Mouse (Mus musculus) megakaryocyte, adult 5-6 weeks (primary cell): Measurements from ENCODE around the gene Kif5c. TPM values are rescaled to one million over a fixed set of nuclear protein-coding genes. Genes with fewer than 3 reads are reported as not detected.

Source experiments
- ATAC-seq: 2 replicates; pipeline ENCODE4 v1.8.0; 2016; ENCODE audit warnings: mild to moderate bottlenecking, inconsistent platforms; ENCODE audit not compliant: poor library complexity, severe bottlenecking
- total RNA-seq, 2 experiments: library from RNA; stranded (forward) in 1 of 2; stranded (reverse) in 1 of 2; fragments of 153-499, 151-499 nt in 1 of 2; fragments of 221-1000, 200-1000 nt in 1 of 2; gene quantifications; 2 replicates each; pipeline versions ENCODE4 v1.2.3 to v1.2.4; 2015 to 2017

Kif5c gene
- total RNA-seq, 2 experiments from 2014 or later, result 0.13 to 0.15 TPM

DNA sequence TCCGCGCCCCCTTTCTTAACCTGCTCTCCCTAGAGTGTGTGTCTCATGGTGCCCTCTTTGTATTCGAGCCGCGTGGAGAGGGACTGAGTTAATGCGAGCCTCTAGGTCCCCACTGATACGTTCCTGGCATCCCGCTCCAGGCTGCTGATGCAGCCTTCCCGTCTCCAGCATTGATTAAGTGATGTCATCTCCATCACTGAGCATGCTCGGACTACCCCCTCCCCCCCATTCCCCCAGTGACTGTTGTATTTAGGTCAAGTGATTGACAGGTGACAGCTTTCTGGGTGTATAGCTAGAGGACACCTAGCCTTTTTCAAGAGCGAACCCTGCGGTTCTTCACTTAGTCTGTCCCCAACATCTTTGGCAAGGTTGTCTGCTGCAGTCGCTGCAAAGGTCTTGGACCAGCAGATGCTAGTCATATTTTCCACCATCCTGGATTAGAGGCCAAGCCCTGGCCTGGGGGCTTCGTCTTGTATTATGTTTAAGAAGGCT lies 1.6 kb downstream of the Kif5c start:
- ATAC-seq, result no peak

DNA sequence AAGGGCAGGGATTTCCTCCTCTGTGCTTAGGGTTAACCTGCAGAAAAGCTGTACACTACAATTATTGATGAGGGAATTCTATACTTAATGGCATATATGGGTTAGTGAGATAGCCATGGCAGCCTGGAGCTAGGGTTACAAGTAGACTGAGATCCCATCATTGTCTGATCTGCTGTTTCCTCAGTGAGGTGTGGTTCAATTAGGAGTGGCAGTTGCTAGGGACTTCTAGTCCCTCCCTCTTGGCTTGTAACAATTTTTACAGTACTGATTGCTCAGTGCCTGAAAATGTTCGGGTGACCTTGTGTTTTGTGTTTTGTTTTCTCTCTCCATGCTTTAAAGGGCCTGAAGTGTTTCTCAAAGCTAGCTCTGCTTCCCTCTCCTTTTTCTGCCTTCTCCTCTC lies 2.1 kb downstream of the Kif5c start:
- no peak for ATAC-seq

DNA sequence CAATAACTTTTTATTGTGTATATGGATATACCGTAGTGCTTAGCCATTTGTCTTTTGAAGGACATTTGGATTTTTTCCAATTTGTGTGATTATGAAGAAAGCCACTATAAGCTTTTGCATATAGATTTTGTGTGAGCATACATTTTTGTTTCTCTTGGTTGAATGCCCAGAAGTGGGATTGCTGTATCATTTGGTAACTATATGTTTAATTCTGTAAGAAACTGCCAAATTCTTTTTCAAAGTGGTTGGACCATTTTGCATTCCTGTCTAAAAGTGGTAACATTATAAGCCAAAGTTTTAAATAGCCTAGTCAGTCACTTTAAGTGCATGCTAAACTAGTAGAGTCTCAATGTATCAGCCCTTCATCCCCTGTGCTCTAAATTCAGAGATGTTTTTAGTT lies 6.5 kb downstream of the Kif5c start:
- ATAC-seq, result no peak

DNA sequence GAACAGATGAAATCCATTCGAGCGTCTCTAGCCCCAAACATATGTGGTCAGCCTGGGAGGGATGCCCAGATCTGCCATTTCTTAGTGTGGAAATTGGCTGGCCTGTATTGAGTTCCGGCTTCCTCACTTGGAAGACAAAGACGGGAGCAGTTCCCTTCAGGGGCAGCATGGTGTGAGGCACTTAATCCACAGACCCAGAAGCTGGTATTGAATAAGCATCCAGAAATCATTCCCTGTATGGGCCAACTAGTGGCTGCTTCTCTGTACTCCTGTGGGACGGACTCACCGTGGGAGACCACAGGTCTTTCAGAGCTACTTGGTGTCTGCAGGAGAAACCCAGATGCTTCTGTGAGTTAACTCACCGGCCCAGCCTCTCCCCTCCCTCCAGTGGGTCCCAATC lies 8.5 kb downstream of the Kif5c start:
- no peak for ATAC-seq

DNA sequence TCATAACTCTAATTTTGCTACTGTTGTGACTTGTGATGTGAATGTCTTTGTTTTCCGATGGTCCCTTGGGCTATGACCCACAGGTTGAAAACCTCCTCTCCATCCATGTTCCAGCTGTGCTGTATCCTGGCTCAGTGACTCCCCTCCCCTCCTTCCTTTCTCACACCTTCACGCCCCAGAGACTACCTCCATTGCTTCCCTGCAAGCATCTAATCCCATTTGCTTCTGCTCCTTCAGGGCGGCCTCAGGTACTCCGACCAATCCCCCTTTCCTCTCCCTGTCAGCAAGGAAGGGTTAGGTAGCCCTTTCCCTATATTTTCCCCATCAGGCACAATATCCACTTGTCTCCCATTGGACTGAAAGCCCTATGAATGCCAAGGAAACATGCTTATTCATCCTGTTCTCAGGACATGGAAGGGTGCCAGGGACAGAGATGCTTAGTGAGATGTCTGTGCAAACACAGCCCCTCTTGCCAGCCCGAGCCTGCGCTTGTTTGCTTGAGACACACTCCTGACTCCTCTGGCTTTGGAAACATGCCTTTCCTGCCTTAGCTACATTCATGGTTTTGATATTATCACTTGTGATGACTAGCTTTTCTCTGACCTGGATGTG lies 9.1 kb downstream of the Kif5c start:
- no peak for ATAC-seq

DNA sequence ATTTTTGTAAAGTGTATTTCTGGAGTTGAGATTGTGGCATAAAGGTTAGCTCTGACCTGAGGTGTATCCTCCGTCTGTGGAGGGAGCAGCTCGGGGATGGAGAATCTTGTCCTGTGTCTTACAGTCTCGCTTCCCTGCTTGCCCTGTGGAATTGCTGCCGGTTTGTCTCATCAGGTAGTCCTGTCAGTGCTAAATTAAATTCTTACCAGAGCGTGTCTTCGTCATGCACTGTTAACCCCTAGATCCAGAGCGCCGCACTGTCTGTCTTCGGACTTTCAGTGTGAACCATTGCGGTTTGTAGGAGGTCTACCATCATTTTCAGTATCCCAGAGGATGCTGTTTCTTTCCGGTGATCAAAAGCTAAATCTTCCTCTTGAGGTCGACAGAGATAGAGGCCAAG lies 10.1 kb downstream of the Kif5c start:
- no peak for ATAC-seq

DNA sequence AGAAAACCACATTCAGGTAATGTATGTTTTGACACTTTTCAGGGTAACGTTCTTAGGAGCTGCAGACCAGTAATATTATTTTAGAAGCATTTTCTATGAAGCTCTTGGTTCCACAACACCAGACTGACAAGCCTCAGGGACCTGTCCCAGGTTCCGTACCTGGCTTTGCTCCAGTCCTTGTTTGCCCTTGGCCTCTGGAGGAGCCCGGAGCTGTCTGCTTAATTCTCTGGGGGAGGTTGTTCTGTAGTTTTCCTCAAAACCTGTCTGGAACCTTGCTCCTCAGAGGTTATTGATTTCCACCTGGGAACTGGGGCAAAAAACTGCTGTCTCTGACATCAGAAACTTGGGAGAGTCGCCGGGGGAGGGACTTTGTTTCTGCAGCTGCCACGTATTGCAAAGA lies 11.5 kb downstream of the Kif5c start:
- ATAC-seq, result no peak

DNA sequence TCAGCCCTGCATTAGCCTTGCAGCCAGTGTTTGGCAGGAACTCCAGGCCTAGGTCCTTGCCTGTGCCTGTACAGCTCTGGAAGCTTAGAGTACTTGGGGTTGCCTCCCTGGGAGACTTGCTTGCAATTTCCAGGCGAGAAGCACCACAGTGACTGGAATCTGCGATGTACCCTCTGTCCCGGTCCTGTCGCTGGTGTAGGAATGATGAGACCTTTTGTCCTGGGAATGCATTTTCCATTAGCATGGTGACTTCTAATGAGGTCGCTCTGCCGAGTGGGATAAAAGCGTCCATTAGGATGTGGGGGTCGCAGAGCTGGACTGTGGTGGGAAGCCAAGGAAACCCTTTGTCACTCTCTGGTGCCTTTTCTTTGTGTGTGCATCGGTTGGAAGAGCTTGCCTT lies 14.1 kb downstream of the Kif5c start:
- no peak for ATAC-seq

DNA sequence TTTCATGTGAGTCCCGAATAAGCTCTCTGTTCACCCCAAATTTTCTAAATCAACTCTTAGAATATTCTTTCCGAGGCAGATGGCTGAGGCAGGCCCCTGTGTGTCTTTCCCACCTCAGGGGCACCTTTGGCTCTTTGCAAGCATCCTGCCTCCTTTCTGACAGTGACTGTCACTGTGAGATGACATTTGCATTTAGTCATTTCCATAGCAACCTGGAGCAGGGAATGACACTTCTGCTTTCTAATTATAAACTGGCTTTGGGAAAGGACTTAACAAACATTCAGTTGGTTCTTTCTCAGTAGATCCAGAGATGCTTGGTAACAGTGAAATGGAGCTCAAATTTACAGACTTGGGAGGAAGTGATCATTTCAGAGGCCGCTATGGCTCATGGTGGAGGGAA lies 23.7 kb downstream of the Kif5c start:
- ATAC-seq, result no peak

DNA sequence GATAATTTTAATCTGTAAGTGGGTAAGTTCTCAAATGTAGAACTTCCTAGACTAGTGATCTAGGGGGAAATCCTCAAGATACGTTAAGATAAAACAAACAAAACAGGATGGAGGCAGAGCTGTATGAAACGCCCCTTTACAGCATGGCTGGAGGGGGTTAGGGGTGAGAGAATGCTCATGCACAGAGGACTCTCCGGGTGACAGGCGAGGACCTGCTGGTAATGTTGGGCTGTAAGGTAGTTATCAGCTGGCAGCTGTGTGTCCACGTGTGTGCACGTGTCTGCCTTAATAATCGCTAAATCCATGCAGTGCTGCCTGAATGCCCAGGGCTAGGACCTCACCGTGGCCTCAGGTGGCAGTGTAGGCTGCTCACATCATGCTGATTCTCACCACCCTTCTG lies 24.7 kb downstream of the Kif5c start:
- ATAC-seq, result no peak

DNA sequence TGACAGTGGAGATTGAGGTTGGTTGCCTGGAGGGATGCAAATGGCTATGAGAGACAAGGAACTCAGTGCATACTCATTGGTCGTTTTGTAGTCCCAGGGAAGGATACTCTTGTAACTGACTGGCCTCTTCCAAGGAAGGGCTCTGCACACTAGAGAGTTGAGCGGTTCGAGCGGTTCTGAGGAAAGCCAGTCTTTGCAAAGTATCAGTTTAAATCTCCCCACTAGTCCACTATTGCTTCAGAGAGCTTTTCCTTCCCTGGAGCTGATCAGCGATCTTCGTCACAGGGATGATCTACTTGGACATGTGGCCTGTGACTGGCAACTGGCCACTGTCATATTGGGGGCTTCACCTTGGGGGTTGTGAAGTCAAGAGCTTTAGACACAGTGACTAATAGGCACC lies 28.5 kb downstream of the Kif5c start:
- ATAC-seq, result no peak

DNA sequence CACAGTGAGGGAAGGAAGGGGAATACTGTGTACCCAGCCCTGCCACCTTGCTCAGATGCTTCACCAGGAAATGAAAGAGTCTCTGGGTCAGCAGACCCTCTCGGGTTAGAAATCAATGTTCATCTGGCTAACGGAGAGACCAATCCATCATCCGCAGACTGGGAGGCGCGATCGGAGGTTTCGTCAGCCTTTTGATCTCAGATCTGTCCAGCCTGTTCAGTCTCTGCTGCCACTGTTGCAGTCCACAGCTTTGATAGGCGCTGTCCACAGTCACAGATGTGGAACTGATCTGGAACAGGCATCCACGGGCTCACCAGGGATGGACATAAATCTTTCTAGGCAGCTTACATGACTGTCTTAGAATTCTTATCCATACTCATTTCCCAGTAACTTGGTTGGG lies 29.2 kb downstream of the Kif5c start:
- no peak for ATAC-seq

DNA sequence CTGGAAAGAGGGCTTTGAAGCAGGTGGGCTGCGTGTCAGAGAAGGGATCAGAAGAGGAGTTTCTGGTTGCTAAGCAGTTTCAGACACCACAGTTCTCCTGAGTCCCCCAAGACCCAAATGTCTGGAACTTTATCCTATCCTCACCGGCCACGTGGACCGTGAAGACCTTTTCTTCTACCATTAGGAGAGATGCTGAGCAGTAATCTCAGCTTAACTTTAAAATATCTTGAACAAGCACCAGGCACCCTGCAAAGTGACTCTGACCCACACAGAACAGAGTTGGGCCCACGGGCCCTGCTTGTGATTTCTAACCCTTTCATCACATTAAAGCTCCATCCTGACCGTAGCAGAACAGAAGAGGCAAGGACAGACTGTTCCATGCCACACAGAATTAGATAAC lies 29.7 kb downstream of the Kif5c start:
- no peak for ATAC-seq

DNA sequence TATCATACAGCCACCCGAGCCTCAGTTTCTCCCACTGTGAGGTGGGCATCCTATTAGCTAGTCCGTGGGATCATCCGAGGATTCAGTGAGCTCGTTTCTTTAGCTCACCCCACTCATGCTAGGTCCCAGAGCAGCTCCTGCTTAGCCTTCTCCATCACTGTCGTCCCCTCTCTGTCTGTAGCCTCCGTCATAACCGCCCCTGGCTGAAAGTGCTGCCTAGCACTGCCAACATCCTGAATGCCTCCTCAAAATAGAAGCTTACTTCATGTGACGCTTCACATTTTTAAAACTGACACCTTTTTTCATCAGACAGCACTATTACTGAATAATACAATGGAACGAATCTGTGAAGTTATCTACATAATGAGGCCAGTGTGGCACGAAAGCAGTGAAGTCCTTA lies 30.1 kb downstream of the Kif5c start:
- no peak for ATAC-seq

DNA sequence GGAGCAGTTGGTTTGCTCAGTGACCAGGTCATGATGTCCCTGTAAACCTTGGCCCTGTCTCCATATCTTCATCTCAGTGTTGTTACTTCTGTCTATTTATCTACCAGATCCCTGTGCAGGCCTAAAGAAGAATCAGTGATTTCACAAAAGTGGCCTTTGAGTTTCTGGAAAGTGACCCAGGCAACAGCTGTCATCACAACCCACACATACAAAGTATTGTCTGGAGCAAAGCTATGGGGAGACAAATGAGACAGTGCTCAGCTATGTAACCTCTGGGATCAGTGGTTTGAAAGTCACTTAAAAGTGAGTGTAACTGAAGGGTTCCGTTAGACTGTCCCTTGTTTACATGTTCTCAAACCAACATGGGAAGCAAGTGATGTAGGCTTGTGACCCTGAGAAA lies 32.6 kb downstream of the Kif5c start:
- ATAC-seq, result no peak

DNA sequence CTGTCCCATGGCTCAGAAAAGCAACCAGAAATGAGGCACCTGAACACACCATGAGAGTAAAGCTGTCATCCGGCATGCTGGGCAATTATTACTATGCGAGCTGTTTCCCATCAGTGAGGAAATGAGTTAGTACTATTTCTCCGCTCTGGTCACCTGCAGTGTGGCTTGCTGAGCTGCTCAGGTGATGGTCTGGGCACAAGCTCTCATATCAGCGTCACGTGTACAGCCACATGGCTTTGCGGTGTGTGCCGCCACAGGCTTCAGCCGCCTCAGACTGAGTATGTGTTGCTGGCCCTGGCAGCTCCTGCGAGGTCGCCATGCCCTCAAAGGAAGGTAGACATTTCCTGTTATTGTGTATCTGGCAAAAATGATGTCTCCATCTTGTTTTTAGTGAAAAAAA lies 35.5 kb downstream of the Kif5c start:
- no peak for ATAC-seq

DNA sequence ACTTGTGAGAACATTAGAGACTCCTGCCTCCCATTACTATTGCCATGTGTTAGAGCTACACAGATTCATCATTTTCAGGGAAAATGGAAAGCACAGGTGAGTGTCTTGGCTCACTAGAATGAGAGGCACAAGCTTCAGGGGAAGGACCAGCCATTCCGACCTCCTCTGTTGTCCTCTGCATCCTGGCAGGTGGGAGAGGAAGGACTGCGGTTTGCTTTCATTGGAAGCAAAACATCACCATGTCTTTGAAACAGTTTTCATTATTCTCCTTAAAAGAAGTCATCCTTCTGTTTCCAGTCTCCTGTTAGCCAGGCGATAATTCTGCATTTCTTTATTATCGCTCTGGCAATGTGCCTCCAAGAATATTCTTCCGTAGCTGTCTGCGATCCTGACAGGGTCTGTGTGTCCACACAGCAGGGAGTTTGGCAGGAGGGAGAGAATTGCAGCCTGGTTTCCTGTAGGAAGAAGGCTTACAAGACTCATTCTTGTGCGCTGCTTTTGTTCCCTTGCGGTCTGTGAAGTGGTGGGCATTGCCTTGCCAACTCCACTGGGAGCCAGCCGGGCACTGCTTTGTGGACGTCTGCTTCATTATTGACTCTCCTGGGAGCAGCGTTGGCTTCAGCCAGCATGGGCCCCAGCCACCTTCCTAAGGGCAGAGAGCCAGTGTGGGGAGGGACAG lies 36.2 kb downstream of the Kif5c start:
- ATAC-seq, result no peak

DNA sequence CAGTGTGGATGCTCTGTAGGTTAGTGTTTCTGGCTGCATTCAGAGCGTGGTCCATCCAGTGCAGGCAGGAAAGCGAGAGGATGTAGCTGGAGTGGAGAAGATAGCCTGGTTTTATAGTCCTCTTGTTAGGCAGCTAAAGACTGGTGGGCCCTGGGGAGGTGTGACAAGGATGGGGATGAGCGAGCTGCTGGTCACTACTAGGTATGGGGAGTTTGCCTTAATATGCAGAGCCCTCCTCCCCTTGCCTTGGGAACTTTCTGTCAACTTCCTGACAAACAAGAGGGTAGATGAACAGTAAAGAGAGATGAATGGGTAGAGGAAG lies 36.7 kb downstream of the Kif5c start:
- ATAC-seq, result no peak

DNA sequence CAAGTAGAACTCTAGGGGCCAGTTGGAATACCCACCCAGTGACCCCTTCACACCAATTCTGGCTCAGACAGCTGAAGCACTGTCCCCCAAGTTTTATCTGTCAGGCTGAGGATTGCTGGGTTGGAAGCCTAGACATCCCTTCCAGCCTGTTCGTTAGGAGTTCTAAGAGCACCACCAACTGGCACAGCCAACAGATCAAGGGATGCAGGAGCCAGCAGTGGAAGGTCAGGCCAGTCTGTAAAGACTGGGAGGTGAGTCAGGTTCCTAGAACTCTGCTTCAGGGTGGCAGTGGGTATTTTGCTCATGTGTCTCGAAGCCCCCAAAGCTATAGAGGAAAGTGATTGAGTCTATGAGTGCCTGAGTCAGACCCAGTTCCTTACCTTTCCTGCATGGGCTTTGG lies 37.9 kb downstream of the Kif5c start:
- no peak for ATAC-seq

DNA sequence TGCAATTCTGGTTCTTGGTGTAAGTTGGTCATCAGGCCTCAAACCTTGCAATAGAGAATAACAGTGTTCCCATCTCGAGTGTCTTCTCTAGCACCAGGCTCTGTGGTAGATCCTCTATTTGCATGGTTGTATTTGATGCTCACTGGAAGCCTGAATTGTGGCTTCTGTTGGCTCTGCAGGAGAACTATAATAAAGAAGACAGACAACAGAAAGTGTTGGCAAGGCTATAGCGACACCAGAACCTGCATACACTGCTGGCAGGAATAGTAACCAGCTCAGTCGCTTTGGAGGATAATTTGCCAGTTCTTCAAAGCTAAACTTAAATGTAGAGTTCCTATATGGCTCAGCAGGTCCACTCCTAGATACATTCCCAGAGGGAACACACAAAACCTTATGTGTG lies 38.6 kb downstream of the Kif5c start:
- no peak for ATAC-seq

DNA sequence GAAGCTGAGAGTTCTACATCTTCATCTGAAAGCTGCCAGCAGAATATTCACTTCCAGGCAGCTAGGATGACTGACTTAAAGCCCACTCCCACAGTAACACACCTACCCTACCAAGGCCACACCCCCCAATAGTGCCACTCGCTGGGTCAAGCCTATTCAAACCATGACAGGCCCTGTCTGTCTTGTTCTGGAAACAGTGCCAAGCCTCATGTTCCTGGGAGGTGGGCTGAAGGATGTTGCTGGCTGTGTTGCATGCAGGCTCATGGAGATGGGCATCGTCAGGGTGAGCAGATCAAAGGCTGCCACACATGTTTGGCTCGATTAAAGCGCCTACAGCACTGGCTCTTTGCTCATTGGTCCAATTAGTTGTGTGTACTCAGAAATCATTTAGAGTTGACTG lies 39.9 kb downstream of the Kif5c start:
- ATAC-seq, result no peak

DNA sequence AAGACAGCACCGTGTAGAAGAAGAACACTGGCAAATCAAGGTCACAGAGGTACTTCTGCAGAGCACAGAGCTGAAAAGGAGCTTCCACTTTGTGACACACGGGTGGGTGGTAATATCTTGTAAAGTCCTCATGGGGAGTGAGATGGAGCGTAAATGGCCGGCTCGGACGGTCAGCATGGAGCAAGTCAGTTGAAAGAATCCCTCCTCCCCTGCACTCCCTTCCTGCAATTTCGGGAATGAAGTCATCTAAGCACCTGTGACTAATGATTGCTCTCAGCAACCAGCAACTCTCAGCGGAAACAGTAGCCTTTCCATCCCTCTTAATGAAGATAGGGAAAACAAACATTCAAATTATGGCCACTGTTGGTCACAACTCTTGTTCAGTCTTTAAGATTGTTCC lies 40.9 kb downstream of the Kif5c start:
- no peak for ATAC-seq

DNA sequence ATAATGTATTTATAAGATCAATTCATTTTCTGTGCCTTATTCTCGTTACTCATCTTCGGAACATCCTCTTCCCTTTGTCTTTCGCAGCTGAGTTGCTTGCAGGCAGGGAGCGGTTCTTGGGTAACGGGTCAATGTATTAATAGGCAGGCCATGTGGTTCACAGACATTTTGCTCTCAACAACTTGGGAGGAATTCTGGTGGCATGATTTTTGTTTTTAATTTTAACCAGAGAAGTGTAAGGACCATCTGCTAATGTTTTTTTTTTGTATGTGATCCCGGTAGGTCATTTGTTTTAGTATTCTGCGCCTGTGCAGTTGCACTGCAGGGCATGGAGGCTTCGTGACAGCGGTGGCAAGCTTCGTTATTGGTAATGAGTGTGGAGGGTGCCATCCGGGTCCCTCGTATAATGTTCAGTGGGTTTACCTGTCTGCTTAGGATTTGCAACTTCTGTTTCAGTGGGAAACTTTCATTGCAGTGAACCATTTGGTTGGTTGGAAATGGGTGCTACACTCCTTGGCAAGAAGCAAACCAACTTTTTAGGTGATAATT lies 41.4 kb downstream of the Kif5c start:
- ATAC-seq, result no peak
